Mouse (Mus musculus): ENCODE measurements around the gene Clk4. TPM values are rescaled to one million over a fixed set of nuclear protein-coding genes. Genes with fewer than 3 reads are reported as not detected.

Gene Clk4
- polyA plus RNA-seq, 1 experiment from 2014 or later = 138 TPM

DNA sequence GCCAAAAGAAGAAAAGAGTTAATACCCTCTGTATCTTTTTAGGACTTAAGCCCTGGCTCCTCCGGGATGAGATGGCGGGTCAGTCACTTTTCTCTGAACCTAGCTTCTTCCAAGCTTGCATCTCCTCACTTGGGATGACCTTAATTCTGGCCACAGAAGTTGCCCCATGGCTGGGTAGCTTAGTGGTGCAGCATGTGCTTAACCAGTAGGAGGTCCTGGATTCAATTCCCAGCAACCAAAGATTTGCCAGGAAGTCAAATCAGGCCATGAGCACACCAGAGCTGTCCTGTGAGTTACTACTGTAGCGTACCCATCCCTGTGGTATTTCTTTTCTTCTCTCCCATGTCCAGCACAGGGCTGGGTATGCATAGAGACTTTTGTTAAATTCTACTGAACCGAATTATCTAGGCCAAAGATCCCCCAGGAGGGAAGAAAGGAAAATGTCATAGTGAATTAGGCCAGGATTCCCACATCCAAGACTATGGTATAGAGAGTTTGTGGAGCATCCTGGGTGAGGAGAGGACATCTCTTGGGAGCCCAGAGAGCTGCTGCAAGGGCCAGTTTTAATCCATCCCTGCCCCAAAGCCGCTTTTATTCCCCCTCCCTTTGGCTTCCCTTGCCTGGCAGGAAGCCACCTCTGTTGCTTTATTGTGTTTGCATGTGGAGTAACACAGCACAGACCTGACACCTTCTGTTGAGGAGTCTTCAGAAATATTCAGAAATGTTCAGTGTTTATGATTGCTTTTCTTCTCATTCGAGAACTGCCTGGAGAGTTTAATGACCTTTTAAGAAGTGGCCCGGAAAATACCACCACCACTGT, 54.7 kb downstream of the Clk4 start:
- Histone ChIP-seq H3K9ac (no peak overlapping the region), H3K36me3 (no peaks in the 10 kb centered on the region), H3K4me2 (no peak overlapping the region), H3K4me3 (no peak overlapping the region), H3K9me3 (peaks cover 3% of the 10 kb centered on the region; the same call in 1 of the 2 replicates), H3K4me1 (peaks cover 18% of the 10 kb centered on the region; the same call in 1 of the 2 replicates), H3K27me3 (no peaks in the 10 kb centered on the region), H3K27ac (no peak overlapping the region)
- ATAC-seq (ENCODE audit: insufficient number of reproducible peaks, insufficient read depth, low FRiP score, low TSS enrichment, low read depth) = no peak
- WGBS = 82% methylated on average over 7 of the region's 7 CpGs

DNA sequence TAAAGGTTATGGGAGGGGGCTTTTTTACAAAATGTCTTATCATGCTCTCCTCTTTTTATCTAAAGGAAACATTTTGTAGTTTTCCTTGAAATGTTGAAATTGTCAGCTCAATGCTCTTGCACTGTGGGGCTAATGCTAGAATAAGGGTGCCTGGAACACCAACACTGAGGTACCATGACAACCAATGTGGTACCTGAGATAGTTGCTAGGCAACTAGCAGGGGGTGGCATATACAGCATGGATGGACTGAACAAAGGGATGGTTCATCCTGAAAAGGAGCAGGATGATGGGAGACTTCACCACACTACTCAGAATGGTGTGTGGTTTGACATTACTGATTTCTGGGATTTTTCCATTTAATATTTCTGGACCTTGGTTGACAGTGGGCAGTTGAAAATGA, 59.1 kb downstream of the Clk4 start:
- no peak for ATAC-seq (ENCODE audit: insufficient number of reproducible peaks, insufficient read depth, low FRiP score, low TSS enrichment, low read depth)
- Histone ChIP-seq H3K4me1 (0 out of 2 replicates have a peak, but pooled peaks cover 12% of the 10 kb centered on the region), H3K27ac (no peak overlapping the region), H3K9me3 (peaks cover 5% of the 10 kb centered on the region; the same call in 1 of the 2 replicates), H3K27me3 (no peaks in the 10 kb centered on the region), H3K36me3 (no peaks in the 10 kb centered on the region), H3K4me2 (no peak overlapping the region), H3K4me3 (no peak overlapping the region), H3K9ac (no peak overlapping the region)

DNA sequence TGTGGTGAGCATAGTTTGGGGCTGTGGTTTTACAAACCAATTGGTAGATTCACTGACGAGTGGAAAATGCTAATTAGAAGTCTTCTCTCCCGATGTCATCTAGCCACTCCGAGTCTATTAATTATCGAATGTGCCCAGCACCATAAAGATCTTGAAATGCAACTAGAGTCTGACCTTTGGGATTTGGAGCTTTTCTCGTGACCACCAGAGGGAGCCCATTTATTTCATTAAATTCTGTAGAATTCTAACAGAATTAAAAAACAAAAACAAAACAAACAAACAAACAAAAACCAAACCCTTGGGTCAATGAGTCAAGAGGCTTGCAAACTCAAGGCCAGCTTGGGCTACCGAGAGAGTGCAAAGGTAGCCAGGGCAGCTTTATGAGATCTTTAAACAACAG, 65.4 kb downstream of the Clk4 start:
- no peaks in the 10 kb centered on the region for H3K27me3 ChIP-seq
- no peaks in the 10 kb centered on the region for H3K36me3 ChIP-seq
- no peak overlapping the region for H3K27ac ChIP-seq
- H3K9me3 ChIP-seq = no peaks in the 10 kb centered on the region
- WGBS = 53% methylated on average over 6 of the region's 6 CpGs
- H3K9ac ChIP-seq = no peak overlapping the region
- H3K4me2 ChIP-seq = no peak overlapping the region
- H3K4me1 ChIP-seq = peaks cover 12% of the 10 kb centered on the region
- ATAC-seq (ENCODE audit: insufficient number of reproducible peaks, insufficient read depth, low FRiP score, low TSS enrichment, low read depth) = no peak
- no peak overlapping the region for H3K4me3 ChIP-seq

DNA sequence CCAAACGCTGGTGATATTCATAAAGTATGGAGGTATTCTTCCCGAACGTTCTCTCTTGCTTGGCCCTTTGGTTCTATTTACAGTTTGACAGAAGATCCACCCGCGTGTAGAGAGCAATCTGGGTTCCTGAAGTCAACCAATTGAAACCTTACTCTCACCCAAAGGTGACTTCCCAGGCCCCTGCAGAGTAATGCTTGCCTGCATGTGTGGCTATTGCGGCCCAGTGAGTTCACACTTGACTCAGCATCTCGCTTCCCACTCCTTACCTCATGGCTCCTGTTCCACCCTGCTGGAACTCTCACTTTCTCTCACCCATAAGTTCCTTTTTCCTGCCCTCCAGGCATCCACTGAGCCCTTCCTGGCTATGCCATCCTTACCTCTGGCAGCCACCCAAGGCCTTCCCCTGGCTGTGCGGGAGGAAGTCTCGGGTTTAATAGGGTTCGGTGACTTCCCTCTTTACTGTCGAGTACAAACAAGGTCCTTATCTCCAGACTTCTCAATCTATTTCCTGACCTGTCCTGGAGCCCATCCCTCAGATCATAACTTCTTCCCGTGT, 66.9 kb downstream of the Clk4 start:
- Histone ChIP-seq H3K36me3 (no peaks in the 10 kb centered on the region), H3K27ac (no peak overlapping the region), H3K4me1 (peaks cover 12% of the 10 kb centered on the region), H3K9ac (no peak overlapping the region), H3K9me3 (no peaks in the 10 kb centered on the region), H3K27me3 (no peaks in the 10 kb centered on the region), H3K4me2 (no peak overlapping the region), H3K4me3 (no peak overlapping the region)
- WGBS = 79% methylated on average over 12 of the region's 12 CpGs
- ATAC-seq (ENCODE audit: insufficient number of reproducible peaks, insufficient read depth, low FRiP score, low TSS enrichment, low read depth) = no peak

DNA sequence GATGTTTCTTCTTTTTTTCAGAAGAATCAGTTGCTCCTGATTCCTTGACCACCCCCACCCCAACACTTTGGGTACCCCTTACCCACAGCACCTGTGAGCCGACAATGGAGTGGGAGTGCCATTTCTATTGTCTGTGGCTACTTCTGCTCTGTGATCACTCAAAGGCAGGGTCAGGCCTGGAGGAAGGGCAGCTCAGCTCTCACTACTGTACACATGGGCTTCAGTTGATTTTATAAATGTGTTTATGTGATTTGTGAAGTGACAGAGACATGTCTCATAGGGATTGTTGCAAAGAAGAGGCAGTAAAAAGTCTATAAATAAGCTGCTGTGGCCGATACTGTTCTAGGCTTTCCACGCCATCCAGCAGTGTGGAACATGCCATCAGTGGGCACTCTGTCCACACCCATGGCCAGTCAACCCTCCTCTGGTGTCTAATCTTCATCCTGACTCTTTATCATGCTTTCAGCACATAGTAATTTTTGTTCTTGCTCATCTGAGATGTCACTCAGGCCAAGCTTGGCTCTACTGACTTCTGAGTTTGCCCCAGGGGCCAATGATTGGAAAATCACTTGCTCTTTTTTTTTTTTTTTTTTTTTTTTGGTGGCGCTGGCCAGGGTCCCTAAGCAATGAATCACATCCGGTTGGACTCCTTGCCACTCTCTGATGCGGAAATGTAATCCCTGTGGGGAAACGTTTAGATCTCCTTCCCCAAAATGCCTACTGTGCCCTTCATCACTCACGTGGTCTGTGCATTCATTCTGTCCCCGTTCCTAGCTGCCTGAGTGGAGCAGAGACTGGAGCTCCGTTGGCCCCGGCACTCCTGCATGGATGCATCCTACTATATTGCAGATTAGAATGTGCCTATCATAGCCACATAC, 68.5 kb downstream of the Clk4 start:
- peaks cover 8% of the 10 kb centered on the region for H3K4me1 ChIP-seq
- 72% methylated on average over 11 of the region's 11 CpGs for WGBS
- H3K27me3 ChIP-seq = no peaks in the 10 kb centered on the region
- H3K27ac ChIP-seq = no peak overlapping the region
- H3K4me3 ChIP-seq = no peak overlapping the region
- H3K36me3 ChIP-seq = no peaks in the 10 kb centered on the region
- no peaks in the 10 kb centered on the region for H3K9me3 ChIP-seq
- no peak for ATAC-seq (ENCODE audit: insufficient number of reproducible peaks, insufficient read depth, low FRiP score, low TSS enrichment, low read depth)
- H3K4me2 ChIP-seq = no peak overlapping the region
- H3K9ac ChIP-seq = no peak overlapping the region

Other genes starting within 250 kb of the Clk4 start
- gene Olfr54, start 247.5 kb upstream of the Clk4 start, polyA plus RNA-seq (2015; fragmentation: Nextera tagmentation; extraction: Ambion mirVana) = not detected in 2 replicates
- not detected in 2 replicates for gene Olfr1375, start 213.6 kb upstream of the Clk4 start, polyA plus RNA-seq (2015; fragmentation: Nextera tagmentation; extraction: Ambion mirVana)
- gene Zfp354a, start 202.5 kb upstream of the Clk4 start, polyA plus RNA-seq (2015; fragmentation: Nextera tagmentation; extraction: Ambion mirVana) = 8.7 and 11.8 TPM in 2 replicates
- gene Gm12569, start 41.3 kb upstream of the Clk4 start, polyA plus RNA-seq (2015; fragmentation: Nextera tagmentation; extraction: Ambion mirVana) = not detected in 2 replicates
- 0.28 TPM in 1 of 2 replicates, not detected in the other for gene BC049762, start 1.3 kb downstream of the Clk4 start, polyA plus RNA-seq (2015; fragmentation: Nextera tagmentation; extraction: Ambion mirVana)
- gene Col23a1, start 28.2 kb downstream of the Clk4 start, polyA plus RNA-seq (2015; fragmentation: Nextera tagmentation; extraction: Ambion mirVana) = 20.2 and 28.2 TPM in 2 replicates